In the genomic region with DNA sequence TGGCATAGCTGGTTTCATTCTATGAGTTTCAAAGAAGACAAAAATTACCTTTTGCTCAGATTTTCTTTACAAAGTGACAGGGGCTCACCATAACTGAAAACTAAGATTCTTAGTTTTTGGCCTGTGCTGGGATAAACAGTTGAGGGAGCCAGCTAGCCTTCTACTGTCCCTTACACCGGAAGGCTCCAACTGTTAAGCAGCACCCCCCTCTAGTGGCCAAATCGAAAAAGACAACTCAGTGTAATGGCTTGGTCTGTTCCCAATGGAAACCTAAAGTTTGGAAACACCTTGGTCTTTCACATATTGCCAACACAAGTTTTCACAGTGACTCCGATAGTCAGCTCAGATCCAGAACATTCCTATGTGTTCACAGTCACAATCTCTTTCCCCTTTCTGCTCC, we compare ENCODE assay signal across 8 mouse cellular contexts.
DNase-seq lines count a peak whose midpoint lies in the region; ATAC-seq and TF ChIP-seq lines count a peak whose summit lies in the region.

No protein-coding gene starts in this region.

- ATAC-seq in cerebellum, adult (ENCODE audit: insufficient number of reproducible peaks, low FRiP score, low TSS enrichment): peak; percentile 88
- ATAC-seq in forebrain, embryonic 14.5 days: peak; percentile 92
- peak; percentile 84 for ATAC-seq in lung, postnatal 0 days

- WGBS in forebrain, embryonic 14.5 days: 13% methylated on average over 3 of the region's 3 CpGs
- WGBS in hindbrain, embryonic 10.5 days: 22% methylated on average over 3 of the region's 3 CpGs
- 6% methylated on average over 3 of the region's 3 CpGs for WGBS in lung, postnatal 0 days

- no peaks in the 10 kb centered on the region for H3K9me3 ChIP-seq in forebrain, embryonic 14.5 days (replicated peaks; ENCODE audit: control insufficient read depth, low read length)
- H3K9me3 ChIP-seq in hindbrain, embryonic 10.5 days: no peaks in the 10 kb centered on the region
- H3K9me3 ChIP-seq in lung, postnatal 0 days (ENCODE audit: low read length): no peaks in the 10 kb centered on the region

- H3K4me2 ChIP-seq in forebrain, embryonic 14.5 days (ENCODE audit: low read length): no peak overlapping the region
- no peak overlapping the region for H3K4me2 ChIP-seq in lung, postnatal 0 days (replicated peaks; ENCODE audit: low read depth, low read length)

- no peaks in the 10 kb centered on the region for H3K27me3 ChIP-seq in forebrain, embryonic 14.5 days (replicated peaks; ENCODE audit: control insufficient read depth, insufficient read depth, low read length)
- H3K27me3 ChIP-seq in hindbrain, embryonic 10.5 days (ENCODE audit: insufficient read depth, poor library complexity, severe bottlenecking): no peaks in the 10 kb centered on the region
- no peaks in the 10 kb centered on the region for H3K27me3 ChIP-seq in lung, postnatal 0 days (replicated peaks; ENCODE audit: insufficient read depth, low read length)

- H3K4me3 ChIP-seq in forebrain, embryonic 14.5 days (ENCODE audit: low read depth, low read length): no peak overlapping the region
- H3K4me3 ChIP-seq in hindbrain, embryonic 10.5 days: no peak overlapping the region
- H3K4me3 ChIP-seq in layer of hippocampus, adult 2 months: no peak overlapping the region
- H3K4me3 ChIP-seq in lung, postnatal 0 days (ENCODE audit: low read depth, low read length): no peak overlapping the region

- H3K9ac ChIP-seq in forebrain, embryonic 14.5 days (ENCODE audit: low read length): no peak overlapping the region
- no peak overlapping the region for H3K9ac ChIP-seq in lung, postnatal 0 days (replicated peaks; ENCODE audit: low read depth)

- DNase-seq in MEL-GATA-1-ER (ENCODE audit: extremely low read depth, low read depth): peak; percentile 21
- DNase-seq in forebrain, embryonic 14.5 days (ENCODE audit: low spot score): peak; percentile 90
- peak; percentile 84 for DNase-seq in hindbrain, embryonic 10.5 days (ENCODE audit: low spot score)
- DNase-seq in layer of hippocampus, adult 2 months (ENCODE audit: low spot score in 2 of 2): peak; percentile 67 to 96
- DNase-seq in lung, postnatal 0 days (ENCODE audit: low spot score): peak; percentile 82
- DNase-seq in ovary, postnatal 36 days (ENCODE audit: low spot score): peak; percentile 57
- peak; percentile 54 to 84 for DNase-seq in thymus, postnatal 10 days (ENCODE audit: low spot score in 2 of 2)

- no peak for TF ChIP-seq EP300 in lung, postnatal 0 days (IDR thresholded peaks at IDR 0.05)

- no peaks in the 10 kb centered on the region for H3K36me3 ChIP-seq in forebrain, embryonic 14.5 days (ENCODE audit: control insufficient read depth, insufficient read depth, low read length)
- H3K36me3 ChIP-seq in hindbrain, embryonic 10.5 days: no peaks in the 10 kb centered on the region
- no peaks in the 10 kb centered on the region for H3K36me3 ChIP-seq in lung, postnatal 0 days (ENCODE audit: insufficient read depth, low read length)

- no peak overlapping the region for H3K27ac ChIP-seq in forebrain, embryonic 14.5 days (ENCODE audit: low read depth, low read length)
- H3K27ac ChIP-seq in hindbrain, embryonic 10.5 days: no peak overlapping the region
- no peak overlapping the region for H3K27ac ChIP-seq in layer of hippocampus, adult 2 months
- H3K27ac ChIP-seq in lung, postnatal 0 days (ENCODE audit: low read length): no peak overlapping the region

- peak; percentile 96 for TF ChIP-seq CTCF in layer of hippocampus, adult 2 months (conservative IDR thresholded peaks at IDR 0.05)
- peak; percentile 93 for TF ChIP-seq CTCF in lung, postnatal 0 days (IDR thresholded peaks at IDR 0.05)

- no peaks in the 10 kb centered on the region; the same call in 1 of the 2 replicates for H3K4me1 ChIP-seq in forebrain, embryonic 14.5 days (ENCODE audit: control insufficient read depth, insufficient read depth, low read length)
- H3K4me1 ChIP-seq in hindbrain, embryonic 10.5 days (replicated peaks): 0 out of 2 replicates have a peak, but pooled peaks cover 4% of the 10 kb centered on the region
- no peaks in the 10 kb centered on the region for H3K4me1 ChIP-seq in lung, postnatal 0 days (ENCODE audit: insufficient read depth, low read depth, low read length)

Comparison
In these comparisons a context has a peak if more than half of its experiments do, and no peak if none do; other contexts are left out.
1. DNase-seq: peak in every context shown above with its lines; median percentile 90 in forebrain, embryonic 14.5 days; 84 in hindbrain, embryonic 10.5 days; 82 in lung, postnatal 0 days; 82 in layer of hippocampus, adult 2 months; 69 in thymus, postnatal 10 days; 57 in ovary, postnatal 36 days; 21 in MEL-GATA-1-ER.